In the genomic region with DNA sequence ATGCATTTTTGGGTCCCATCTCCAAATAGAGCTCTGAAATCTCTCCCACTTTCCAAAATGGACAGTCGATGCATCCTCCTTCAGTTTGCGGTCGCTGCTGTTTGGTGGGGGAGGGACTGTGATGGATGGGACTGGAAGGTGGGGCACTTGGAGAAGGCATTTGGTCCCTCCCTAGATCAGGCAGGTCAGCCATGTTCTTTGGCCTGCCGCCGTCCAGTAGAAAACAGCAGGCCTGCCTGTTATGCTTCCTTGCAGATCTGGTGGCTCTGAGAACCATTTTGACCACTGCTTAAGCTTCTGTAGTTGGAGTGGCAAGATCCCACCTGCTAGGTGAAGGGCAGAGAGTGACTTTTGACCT, we compare ENCODE assay signal across 8 mouse cellular contexts. TPM values are rescaled to one million over a fixed set of nuclear protein-coding genes. Genes with fewer than 3 reads are reported as not detected.
A peak's percentile ranks its signal among the peaks of the same experiment; 100 is the strongest.
DNase-seq lines count a peak whose midpoint lies in the region; ATAC-seq and TF ChIP-seq lines count a peak whose summit lies in the region.

No protein-coding gene starts in this region.

- no peaks in the 10 kb centered on the region for H3K9me3 ChIP-seq in neural tube, embryonic 13.5 days

- peaks cover 34% of the 10 kb centered on the region for H3K36me3 ChIP-seq in neural tube, embryonic 13.5 days

- peak overlapping the region; percentile 93 for H3K27ac ChIP-seq in embryonic fibroblast, embryonic 13.5 days (ENCODE audit: insufficient read depth, low read length)
- H3K27ac ChIP-seq in neural tube, embryonic 13.5 days (replicated peaks), result peak overlapping the region; percentile 94

- peak overlapping the region; percentile 75 for H3K4me2 ChIP-seq in neural tube, embryonic 13.5 days

- peaks cover 39% of the 10 kb centered on the region for H3K27me3 ChIP-seq in neural tube, embryonic 13.5 days

- H3K9ac ChIP-seq in neural tube, embryonic 13.5 days, result peak overlapping the region; percentile 81

- H3K4me1 ChIP-seq in embryonic fibroblast, embryonic 13.5 days (ENCODE audit: control insufficient read depth, insufficient read depth, low read length), result peaks cover 8% of the 10 kb centered on the region; the same call in 1 of the 2 replicates
- H3K4me1 ChIP-seq in neural tube, embryonic 13.5 days (replicated peaks), result peaks cover 55% of the 10 kb centered on the region

- no peak for TF ChIP-seq CTCF in embryonic fibroblast, embryonic 13.5 days (IDR thresholded peaks at IDR 0.05; ENCODE audit: borderline replicate concordance, insufficient read depth, low read length)

- whole genome bisulfite sequencing in neural tube, embryonic 13.5 days, result 16% methylated on average over 5 of the region's 5 CpGs

- DNase-seq in adrenal gland, adult 2 months, result peak; percentile 67
- no peak for DNase-seq in adrenal gland, postnatal 4 days (ENCODE audit: low spot score in 2 of 2)
- peak; percentile 52 for DNase-seq in 3134 (ENCODE audit: extremely low read depth, insufficient read length, low spot score)
- DNase-seq in kidney, postnatal 4 days, result peak; percentile 63 to 73
- DNase-seq in urinary bladder, postnatal 36 days (ENCODE audit: low spot score in 2 of 2), result no peak
- DNase-seq in thymus, postnatal 0 days (ENCODE audit: low spot score), result no peak

- TF ChIP-seq POLR2A in embryonic fibroblast, embryonic 13.5 days (IDR thresholded peaks at IDR 0.05; ENCODE audit: low read depth, low read length), result no peak; the same call in 1 of the 2 replicates

- ATAC-seq in neural tube, embryonic 13.5 days (ENCODE audit: low read depth), result peak; percentile 17; the same call in 1 of the 2 replicates

- H3K4me3 ChIP-seq in embryonic fibroblast, embryonic 13.5 days (ENCODE audit: insufficient read depth, low read length), result peak overlapping the region; percentile 98
- H3K4me3 ChIP-seq in neural tube, embryonic 13.5 days, result peak overlapping the region; percentile 61

RNA-seq across cellular contexts. Expression of gene Cd151, which starts 1.0 kb away (rescaled TPM):
- 100 to 1,000 TPM; 325 to 452 TPM for total RNA-seq in adrenal gland, adult 2 months (2021)
- polyA plus RNA-seq in adrenal gland, adult 2 months (2012; rRNA removed), result 899 and 918 TPM in 2 replicates
- 100 to 1,000 TPM; 209 to 215 TPM for total RNA-seq in adrenal gland, postnatal 4 days (2021)
- 58.4 and 94.0 TPM in 2 replicates for polyA plus RNA-seq in embryonic fibroblast, embryonic 13.5 days (2011; ENCODE audit: insufficient read length, low read depth, missing spikeins)
- polyA plus RNA-seq in neural tube, embryonic 13.5 days (2015; fragmentation: Nextera tagmentation; extraction: Ambion mirVana), result 19.1 and 22.7 TPM in 2 replicates
- polyA plus RNA-seq in thymus, postnatal 0 days (2015; fragmentation: Nextera tagmentation; extraction: Ambion mirVana), result 11.7 and 13.0 TPM in 2 replicates

RNA-seq across cellular contexts. Expression of gene Polr2l, which starts 6.8 kb away (rescaled TPM):
- total RNA-seq in adrenal gland, adult 2 months (2021), result 100 to 1,000 TPM in 1 of 2 experiments, 10 to 100 TPM in 1; 84.4 to 140 TPM
- polyA plus RNA-seq in adrenal gland, adult 2 months (2012; rRNA removed), result 68.5 and 71.0 TPM in 2 replicates
- 10 to 100 TPM; 57.7 to 61.2 TPM for total RNA-seq in adrenal gland, postnatal 4 days (2021)
- polyA plus RNA-seq in embryonic fibroblast, embryonic 13.5 days (2011; ENCODE audit: insufficient read length, low read depth, missing spikeins), result 13.1 and 24.1 TPM in 2 replicates
- polyA plus RNA-seq in neural tube, embryonic 13.5 days (2015; fragmentation: Nextera tagmentation; extraction: Ambion mirVana), result 79.3 and 85.0 TPM in 2 replicates
- 73.5 and 85.3 TPM in 2 replicates for polyA plus RNA-seq in thymus, postnatal 0 days (2015; fragmentation: Nextera tagmentation; extraction: Ambion mirVana)

RNA-seq across cellular contexts. Expression of gene Tspan4, which starts 6.9 kb away (rescaled TPM):
- total RNA-seq in adrenal gland, adult 2 months (2021), result 100 to 1,000 TPM in 1 of 2 experiments, 10 to 100 TPM in 1; 47.8 to 125 TPM
- 227 and 256 TPM in 2 replicates for polyA plus RNA-seq in adrenal gland, adult 2 months (2012; rRNA removed)
- 10 to 100 TPM; 77.9 to 79.6 TPM for total RNA-seq in adrenal gland, postnatal 4 days (2021)
- 184 and 207 TPM in 2 replicates for polyA plus RNA-seq in embryonic fibroblast, embryonic 13.5 days (2011; ENCODE audit: insufficient read length, low read depth, missing spikeins)
- 54.3 and 57.1 TPM in 2 replicates for polyA plus RNA-seq in neural tube, embryonic 13.5 days (2015; fragmentation: Nextera tagmentation; extraction: Ambion mirVana)
- polyA plus RNA-seq in thymus, postnatal 0 days (2015; fragmentation: Nextera tagmentation; extraction: Ambion mirVana), result 24.7 and 28.5 TPM in 2 replicates

RNA-seq across cellular contexts. Expression of gene Cracr2b, which starts 7.2 kb away (rescaled TPM):
- 10 to 100 TPM; 10.3 to 12.4 TPM for total RNA-seq in adrenal gland, adult 2 months (2021)
- polyA plus RNA-seq in adrenal gland, adult 2 months (2012; rRNA removed), result 42.0 and 54.5 TPM in 2 replicates
- total RNA-seq in adrenal gland, postnatal 4 days (2021), result 10 to 100 TPM; 13.1 to 14.2 TPM
- 1.3 and 2.7 TPM in 2 replicates for polyA plus RNA-seq in embryonic fibroblast, embryonic 13.5 days (2011; ENCODE audit: insufficient read length, low read depth, missing spikeins)
- 5.3 and 9.8 TPM in 2 replicates for polyA plus RNA-seq in neural tube, embryonic 13.5 days (2015; fragmentation: Nextera tagmentation; extraction: Ambion mirVana)
- 6.1 and 8.9 TPM in 2 replicates for polyA plus RNA-seq in thymus, postnatal 0 days (2015; fragmentation: Nextera tagmentation; extraction: Ambion mirVana)

RNA-seq across cellular contexts. Expression of gene Pnpla2, which starts 13.1 kb away (rescaled TPM):
- total RNA-seq in adrenal gland, adult 2 months (2021), result 1,000 to 10,000 TPM in 1 of 2 experiments, 100 to 1,000 TPM in 1; 905 to 1,265 TPM
- polyA plus RNA-seq in adrenal gland, adult 2 months (2012; rRNA removed), result 1,146 and 1,725 TPM in 2 replicates
- total RNA-seq in adrenal gland, postnatal 4 days (2021), result 100 to 1,000 TPM; 173 to 205 TPM
- 18.9 and 26.7 TPM in 2 replicates for polyA plus RNA-seq in embryonic fibroblast, embryonic 13.5 days (2011; ENCODE audit: insufficient read length, low read depth, missing spikeins)
- 17.1 and 17.6 TPM in 2 replicates for polyA plus RNA-seq in neural tube, embryonic 13.5 days (2015; fragmentation: Nextera tagmentation; extraction: Ambion mirVana)
- 49.2 and 50.5 TPM in 2 replicates for polyA plus RNA-seq in thymus, postnatal 0 days (2015; fragmentation: Nextera tagmentation; extraction: Ambion mirVana)

Comparison
In these comparisons a context has a peak if more than half of its experiments do, and no peak if none do; other contexts are left out.
1. DNase-seq: peak in adrenal gland, adult 2 months (single experiment), 3134 (single experiment) and kidney, postnatal 4 days (2 of 2); none in adrenal gland, postnatal 4 days (0 of 2), urinary bladder, postnatal 36 days (0 of 2) and thymus, postnatal 0 days (single experiment).